Mouse (Mus musculus): Measurements from ENCODE around the gene Eral1. TPM values are rescaled to one million over a fixed set of nuclear protein-coding genes. Genes with fewer than 3 reads are reported as not detected.
A peak's percentile ranks its signal among the peaks of the same experiment; 100 is the strongest.
"Not testable (repeated sequence)": the region's sequence is repeated elsewhere in the genome, so short reads cannot be mapped to it uniquely, and the experiment has no call there.

Gene Eral1
- total RNA-seq, 2 experiments from 2014 or later: 17.8 to 21.6 TPM

GRCm38 (mm10) chr11:78087756-78088281 lies 7.6 kb upstream of the Eral1 start:
- DNase-seq: no peak

DNA sequence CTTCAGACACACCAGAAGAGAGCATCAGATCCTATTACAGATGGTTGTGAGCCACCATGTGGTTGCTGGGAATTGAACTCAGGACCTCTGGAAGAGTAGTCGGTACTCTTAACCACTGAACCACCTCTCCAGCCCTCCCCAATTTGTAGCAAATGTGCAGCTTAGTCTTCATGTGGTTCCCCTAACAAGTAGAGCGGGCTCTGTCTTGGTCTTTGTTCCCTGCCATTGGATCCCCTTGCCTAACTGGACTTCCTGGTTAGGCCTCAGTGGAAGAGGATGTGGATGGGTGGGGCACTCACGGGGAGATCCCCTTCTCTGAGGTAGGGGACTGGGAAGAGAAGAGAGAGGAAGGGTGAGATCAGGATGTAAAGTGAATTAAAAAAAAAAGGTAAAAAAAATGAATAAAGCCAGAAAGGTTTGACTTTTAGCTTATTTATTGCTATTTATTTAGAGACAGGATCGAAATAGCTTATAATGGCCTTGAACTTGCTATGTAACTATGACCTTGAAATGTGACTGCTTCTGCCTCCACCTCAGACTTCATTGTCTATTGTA lies 6.8 kb upstream of the Eral1 start:
- DNase-seq: no peak

DNA sequence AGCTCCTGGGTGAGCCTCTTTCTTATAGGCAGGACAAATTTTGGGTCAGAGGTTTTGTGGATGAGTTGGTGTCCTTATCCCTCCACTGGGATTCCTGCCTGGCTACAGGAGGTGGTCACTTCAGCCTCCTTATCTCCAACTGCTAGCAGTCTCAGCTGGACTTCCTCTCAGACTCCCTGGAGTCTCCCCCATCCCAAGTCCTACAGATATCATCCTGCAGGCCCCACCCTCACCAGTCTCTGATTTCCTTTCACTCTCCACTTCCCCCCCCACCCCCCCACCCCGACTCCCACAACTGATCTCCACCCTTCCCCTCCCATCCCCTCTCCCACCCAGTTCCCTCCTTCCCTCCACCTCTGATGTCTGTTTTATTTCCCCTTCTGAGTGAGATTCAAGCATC lies 3.4 kb upstream of the Eral1 start:
- no peak for DNase-seq

DNA sequence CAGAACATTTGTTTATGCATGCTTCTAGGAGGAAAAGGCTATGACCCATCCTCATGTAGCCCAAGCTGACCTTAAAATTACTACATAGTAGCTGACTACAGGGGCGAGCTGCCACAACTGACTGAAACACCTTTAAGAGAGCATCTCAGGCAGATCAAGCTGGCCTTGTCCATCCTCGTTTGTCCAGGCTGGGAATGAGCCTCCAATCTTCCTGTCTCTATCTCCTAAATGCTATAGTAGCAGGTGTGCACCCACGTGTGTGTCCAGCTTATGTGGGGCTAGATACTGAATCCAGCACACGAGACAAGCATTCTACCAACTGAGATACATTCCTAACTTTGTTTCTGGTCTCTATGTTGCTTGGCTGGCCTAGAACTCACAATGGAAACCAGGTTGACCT lies 5.5 kb downstream of the Eral1 start:
- no peak for DNase-seq

GRCm38 (mm10) chr11:78074277-78074652 lies 5.9 kb downstream of the Eral1 start:
- DNase-seq: no peak

DNA sequence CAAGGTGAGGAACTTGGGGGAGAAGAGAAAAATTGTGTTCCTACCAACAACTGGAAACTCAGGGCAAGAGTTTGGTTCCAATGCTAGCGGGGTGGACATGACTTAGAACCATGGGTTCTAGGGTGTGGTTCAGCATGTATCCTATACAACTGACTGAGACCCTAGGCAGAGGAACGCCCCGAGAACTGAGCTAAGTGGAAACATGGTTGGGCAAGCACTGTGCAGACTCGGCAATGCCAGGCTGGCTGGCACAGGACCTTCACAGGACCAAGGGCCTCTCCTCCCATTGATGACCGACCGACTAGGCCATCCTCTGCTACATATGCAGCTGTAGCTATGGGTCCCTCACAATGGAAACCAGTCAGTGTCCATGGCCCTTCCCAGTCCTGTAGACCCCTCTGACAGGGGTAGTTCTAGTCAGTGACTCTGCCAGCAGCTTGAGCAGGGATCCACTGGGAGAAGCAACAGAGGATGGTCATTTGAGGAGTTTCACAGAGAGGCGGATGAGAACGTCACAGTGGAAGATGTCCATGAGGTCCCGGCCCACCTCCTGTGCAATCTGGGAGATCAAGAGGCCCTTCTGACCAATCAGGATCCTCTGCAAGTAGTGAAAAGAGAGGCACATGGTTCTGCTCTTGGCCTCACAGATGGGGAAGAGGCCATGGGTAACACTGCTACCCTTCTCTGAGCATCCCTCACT lies 6.5 kb downstream of the Eral1 start:
- no peak for DNase-seq

DNA sequence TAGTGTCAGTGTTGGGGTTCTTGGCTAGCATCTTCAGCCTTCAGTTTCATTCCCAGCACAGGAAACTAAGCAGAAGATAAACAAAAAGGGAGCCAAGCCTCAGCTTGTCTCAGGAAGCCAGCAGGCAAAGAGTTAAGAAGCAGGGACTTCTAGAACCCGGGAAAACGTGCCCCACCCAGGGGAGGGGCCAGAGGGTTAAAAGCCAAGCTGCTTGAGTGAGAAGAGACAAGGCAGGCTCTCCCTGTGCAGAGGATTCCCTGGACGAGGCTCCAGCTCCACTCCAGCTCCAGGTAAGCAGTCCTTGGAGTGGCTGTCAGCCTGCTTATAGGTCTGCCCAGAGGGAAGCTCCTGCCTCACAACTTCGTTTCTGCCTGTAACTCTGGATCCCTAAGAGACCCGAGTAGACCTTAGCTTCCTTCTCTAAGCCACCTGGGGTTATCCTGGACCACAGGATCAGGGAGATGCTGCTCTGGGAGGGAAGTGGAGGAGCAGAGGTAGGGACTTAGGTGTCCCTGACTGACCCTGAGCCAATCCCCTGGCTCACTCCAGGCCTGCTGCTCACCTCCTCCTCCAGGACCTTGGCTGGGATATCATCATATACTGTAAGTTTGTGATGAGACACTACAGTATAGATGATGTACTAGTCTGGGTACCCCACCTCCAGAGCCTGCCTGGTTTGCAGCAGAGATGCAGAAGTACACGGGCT lies 7.6 kb downstream of the Eral1 start:
- DNase-seq: no peak

DNA sequence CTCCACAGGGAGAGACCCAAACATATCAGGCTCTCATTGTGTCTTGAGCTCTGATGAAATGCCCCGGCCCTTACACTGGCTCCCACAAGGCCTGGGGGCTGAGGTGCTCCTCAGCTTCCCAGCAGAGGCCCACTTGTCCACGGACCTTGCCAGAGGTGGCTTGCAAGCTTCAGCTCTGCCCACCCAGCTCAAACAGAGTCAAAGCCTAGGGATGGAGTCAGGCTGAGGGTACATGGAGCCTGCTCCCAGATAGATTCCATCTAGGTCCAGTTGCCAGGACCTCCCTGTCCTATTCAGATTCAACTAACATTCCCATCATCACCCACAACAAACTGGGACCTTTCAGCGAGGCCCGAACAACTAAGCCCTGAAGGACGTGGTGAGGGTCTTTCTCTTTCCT lies 8.2 kb downstream of the Eral1 start:
- no peak for DNase-seq

- no peak for DNase-seq
These were observed 10.5 kb downstream of the Eral1 start for GRCm38 (mm10) chr11:78069646-78070045.

DNA sequence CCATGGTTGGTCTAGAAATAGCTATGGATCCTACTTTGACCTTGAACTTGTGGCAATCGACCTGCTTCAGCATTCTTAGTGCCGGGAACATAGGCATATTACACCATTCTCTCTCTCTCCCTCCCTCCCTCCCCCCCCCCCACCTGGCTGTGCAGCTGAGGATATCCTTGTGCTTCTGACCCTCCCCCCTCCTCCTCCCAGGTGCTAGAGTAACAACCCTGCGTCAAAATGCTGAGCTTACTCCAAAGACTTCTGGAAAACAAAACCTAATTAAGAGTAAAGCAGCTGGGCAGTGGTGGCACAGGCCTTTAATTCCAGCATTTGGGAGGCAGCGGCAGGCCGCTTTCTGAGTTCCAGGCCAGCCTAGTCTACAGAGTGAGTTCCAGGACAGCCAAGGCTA lies 11.1 kb downstream of the Eral1 start:
- no peak for DNase-seq

- no peak for DNase-seq
These were observed 12.6 kb downstream of the Eral1 start for GRCm38 (mm10) chr11:78067566-78067965.

GRCm38 (mm10) chr11:78066641-78067040 lies 13.5 kb downstream of the Eral1 start:
- no peak for DNase-seq

DNA sequence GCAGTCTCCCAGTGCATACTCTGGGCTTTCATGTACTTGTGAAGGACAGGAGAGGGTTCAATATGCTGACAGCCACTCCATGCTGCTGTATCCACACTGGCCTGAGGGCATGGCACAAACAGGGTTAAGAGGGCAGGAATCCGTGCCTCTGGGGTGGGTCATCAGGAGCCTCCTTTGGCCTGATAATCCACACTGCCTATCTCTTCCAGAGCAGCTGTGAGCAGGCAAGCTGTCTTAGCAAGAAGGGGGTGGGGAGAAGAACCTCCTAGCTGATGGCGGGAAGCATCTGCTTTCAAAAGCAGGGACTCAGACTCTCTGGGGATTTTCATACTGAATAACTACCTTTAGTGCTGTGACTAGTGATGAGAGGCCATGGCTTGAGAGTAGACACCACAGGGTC lies 14.3 kb downstream of the Eral1 start:
- no peak for DNase-seq

GRCm38 (mm10) chr11:78062563-78062962 lies 17.6 kb downstream of the Eral1 start:
- DNase-seq: no peak

DNA sequence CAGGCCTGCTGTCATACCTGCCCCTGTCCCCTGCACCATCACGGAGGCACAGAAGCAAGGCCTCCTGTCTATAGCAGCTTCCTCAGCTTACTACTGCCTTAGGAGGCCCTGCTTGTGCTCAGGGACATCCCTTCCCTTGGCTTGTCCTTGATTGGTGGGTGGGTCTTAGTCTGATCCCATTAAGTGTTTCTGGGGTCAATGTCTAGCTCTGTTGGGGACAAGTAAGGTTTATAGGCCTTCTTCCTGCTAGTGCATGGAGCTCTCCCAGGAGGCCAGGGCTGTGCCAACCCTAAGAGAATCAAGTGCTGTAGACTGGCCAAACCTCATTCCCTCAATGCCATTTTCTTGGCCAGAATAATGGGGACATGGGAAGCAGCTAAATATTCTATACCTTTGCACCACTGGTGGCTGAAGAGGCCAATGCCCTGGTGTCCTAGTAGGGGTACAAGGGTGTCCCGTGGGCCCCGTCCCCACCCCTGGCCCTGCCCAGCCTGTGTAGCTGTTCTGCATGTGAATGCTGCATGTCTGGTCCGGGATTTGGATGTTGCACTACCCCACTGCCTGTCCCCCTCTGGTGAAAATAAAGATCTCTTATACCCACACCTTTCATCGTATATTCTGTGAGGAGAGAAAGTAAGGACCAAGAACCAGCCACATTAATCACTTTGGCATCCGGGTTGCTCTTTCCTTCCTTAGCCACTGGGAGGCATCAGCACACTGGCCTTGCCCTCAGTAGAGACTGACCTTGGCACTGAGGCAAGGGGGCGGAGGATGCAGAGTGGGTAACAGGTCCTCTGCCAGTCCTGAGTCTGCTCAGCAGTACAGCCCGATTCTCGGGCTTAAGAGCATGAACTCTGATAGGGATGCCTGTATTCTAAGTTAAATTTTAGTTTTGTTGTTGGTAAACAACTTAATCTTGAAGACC lies 20.1 kb downstream of the Eral1 start:
- DNase-seq: peak; percentile 81

DNA sequence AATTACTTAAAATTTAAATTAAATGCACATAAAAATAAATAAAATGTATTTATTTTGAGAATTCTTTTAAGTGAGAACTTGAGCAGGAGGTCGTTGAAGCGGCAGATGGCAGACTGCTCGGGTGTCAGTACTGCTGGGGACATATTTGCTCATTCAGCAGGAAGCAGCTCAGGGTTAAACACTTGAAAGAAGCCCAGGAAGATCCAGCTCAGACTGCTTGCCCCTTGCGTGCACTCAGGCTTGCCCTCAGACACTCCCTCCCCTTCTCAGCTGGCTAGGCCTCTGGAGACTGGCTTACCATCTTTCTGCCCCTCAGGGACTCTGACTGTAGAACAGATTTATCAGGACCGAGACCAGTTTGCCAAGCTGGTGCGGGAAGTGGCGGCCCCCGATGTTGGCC lies 23.2 kb downstream of the Eral1 start:
- DNase-seq: no peak

GRCm38 (mm10) chr11:78053078-78053477 lies 27.1 kb downstream of the Eral1 start:
- no peak for DNase-seq

GRCm38 (mm10) chr11:78048637-78049036 lies 31.5 kb downstream of the Eral1 start:
- not testable (repeated sequence) for DNase-seq

DNA sequence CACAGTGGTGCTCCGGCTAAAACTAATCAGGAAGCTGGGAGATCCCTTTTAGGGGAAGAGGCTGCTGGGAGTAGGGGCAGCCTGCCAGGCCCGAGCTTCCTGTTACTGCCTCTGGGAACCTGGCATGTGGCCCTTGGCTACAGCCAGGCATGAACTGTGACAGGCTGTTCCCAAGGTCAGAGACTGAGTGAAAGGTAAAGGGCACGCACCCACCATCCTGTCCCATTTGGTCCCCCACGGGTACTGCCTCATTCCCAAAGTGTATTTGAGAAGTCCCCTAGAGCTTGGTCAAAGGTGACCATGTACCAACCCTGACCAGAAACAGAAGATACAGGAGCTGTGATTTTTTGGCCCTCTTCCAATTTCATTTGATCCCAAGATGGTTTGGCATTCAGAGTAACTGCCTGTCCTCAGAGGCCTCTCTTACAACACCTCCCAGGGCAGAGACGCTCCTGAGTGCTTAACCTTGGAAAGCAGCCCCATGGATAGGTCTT lies 35.4 kb downstream of the Eral1 start:
- DNase-seq: peak; percentile 87

DNA sequence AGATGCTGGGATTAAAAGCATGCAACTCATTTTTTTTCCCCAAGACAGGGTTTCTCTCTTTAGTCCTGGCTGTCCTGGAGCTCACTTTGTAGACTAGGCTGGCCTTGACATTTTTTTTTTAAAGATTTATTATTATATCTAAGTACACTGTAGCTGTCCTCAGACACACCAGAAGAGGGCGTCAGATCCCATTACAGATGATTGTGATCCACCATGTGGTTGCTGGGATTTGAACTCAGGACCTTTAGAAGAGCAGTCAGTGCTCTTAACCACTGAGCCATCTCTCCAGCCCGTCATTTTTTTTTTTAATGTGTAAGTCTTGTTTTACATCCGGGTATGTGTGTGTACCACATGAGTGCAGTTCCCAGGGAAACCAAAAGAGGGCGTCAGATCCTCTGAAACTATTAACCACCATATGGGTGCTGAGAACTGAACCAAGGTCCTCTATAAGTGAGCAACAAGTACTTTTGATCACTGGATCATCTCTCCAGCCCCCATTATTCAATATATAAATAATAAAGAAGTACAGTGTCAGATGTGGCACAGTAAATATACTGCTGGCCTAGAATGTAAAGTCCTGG lies 37.8 kb downstream of the Eral1 start:
- not testable (repeated sequence) for DNase-seq

GRCm38 (mm10) chr11:78040878-78041277 lies 39.3 kb downstream of the Eral1 start:
- DNase-seq: no peak

Measured in gastrocnemius, postnatal 10 days (tissue).